Comparison of ENCODE assay signal across 13 mouse cellular contexts in genomic region chr3:58303746-58304145, GRCm38 (mm10).
"Had no signal": no experiment of that assay in that cellular context is flagged by ENCODE, and none has a peak within 500 bp of the region (broad histone marks: within the 10 kb centered on the region; RNA-seq: fewer than 3 reads in every experiment).

No protein-coding gene starts in this region.

- H3K4me1 ChIP-seq: limb, embryonic 12.5 days; liver, embryonic 13.5 days had no signal

- H3K9me3 ChIP-seq: limb, embryonic 12.5 days; liver, embryonic 13.5 days had no signal

- H3K4me2 ChIP-seq: limb, embryonic 12.5 days; liver, embryonic 13.5 days had no signal

- H3K9ac ChIP-seq: limb, embryonic 12.5 days; liver, embryonic 13.5 days; liver, postnatal 0 days had no signal

- H3K36me3 ChIP-seq: limb, embryonic 12.5 days; liver, embryonic 13.5 days had no signal

- H3K4me3 ChIP-seq: layer of hippocampus, adult 2 months; limb, embryonic 12.5 days; liver, embryonic 13.5 days had no signal

- DNase-seq: kidney, adult 11 months; kidney, adult 9 months; kidney, postnatal 36 days; liver; liver, embryonic 13.5 days; liver, postnatal 0 days; lung, postnatal 36 days; right cerebral cortex, postnatal 25 days; thymus, postnatal 4 days had no signal

- ATAC-seq: liver, postnatal 0 days; midbrain, embryonic 16.5 days had no signal

- H3K27me3 ChIP-seq: limb, embryonic 12.5 days; liver, embryonic 13.5 days had no signal

- H3K27ac ChIP-seq: kidney, postnatal 0 days; layer of hippocampus, adult 2 months; limb, embryonic 12.5 days; liver, embryonic 13.5 days had no signal
